Mouse (Mus musculus): ENCODE measurements around the gene Sat1.
"Not testable (repeated sequence)": the region's sequence is repeated elsewhere in the genome, so short reads cannot be mapped to it uniquely, and the experiment has no call there.

Sat1 gene

GRCm38 (mm10) chrX:155216271-155216670 is at the start of gene Sat1:
Gene Sat1, minus strand, starts transcription at chrX:155216449.
- DNase-seq, result peak; percentile 91

GRCm38 (mm10) chrX:155262915-155263252 is 46.6 kb upstream of the Sat1 start:
- no peak for DNase-seq

GRCm38 (mm10) chrX:155262235-155262914 is 46.1 kb upstream of the Sat1 start, which contains the start of gene Acot9:
Gene Acot9, plus strand, starts transcription at chrX:155262443.
- DNase-seq, result peak; percentile 93

- DNase-seq, result no peak
These were observed 40.6 kb upstream of the Sat1 start for GRCm38 (mm10) chrX:155256856-155257255.

- DNase-seq, result no peak
These were observed 2.0 kb upstream of the Sat1 start for GRCm38 (mm10) chrX:155218277-155218676.

GRCm38 (mm10) chrX:155215501-155216248 is 574 bp downstream of the Sat1 start:
- peak; percentile 31 for DNase-seq

- no peak for DNase-seq
These were observed 1.7 kb downstream of the Sat1 start for GRCm38 (mm10) chrX:155214291-155215136.

GRCm38 (mm10) chrX:155208671-155209070 is 7.6 kb downstream of the Sat1 start:
- no peak for DNase-seq

- DNase-seq, result not testable (repeated sequence)
These were observed 10.8 kb downstream of the Sat1 start for GRCm38 (mm10) chrX:155205436-155205835.

GRCm38 (mm10) chrX:155202406-155203305 is 13.6 kb downstream of the Sat1 start:
- no peak for DNase-seq

GRCm38 (mm10) chrX:155201799-155202198 is 14.4 kb downstream of the Sat1 start:
- no peak for DNase-seq

- DNase-seq, result no peak
These were observed 21.3 kb downstream of the Sat1 start for GRCm38 (mm10) chrX:155194979-155195378.

GRCm38 (mm10) chrX:155193732-155194443 is 22.4 kb downstream of the Sat1 start:
- DNase-seq, result no peak

GRCm38 (mm10) chrX:155191941-155192340 is 24.3 kb downstream of the Sat1 start:
- no peak for DNase-seq

- DNase-seq, result no peak
These were observed 38.6 kb downstream of the Sat1 start for GRCm38 (mm10) chrX:155177640-155178039.

- DNase-seq, result no peak
These were observed 39.0 kb downstream of the Sat1 start for GRCm38 (mm10) chrX:155177230-155177629.

GRCm38 (mm10) chrX:155175568-155175967 is 40.7 kb downstream of the Sat1 start:
- no peak for DNase-seq

GRCm38 (mm10) chrX:155172310-155172709 is 43.9 kb downstream of the Sat1 start:
- no peak for DNase-seq

- no peak for DNase-seq
These were observed 44.5 kb downstream of the Sat1 start for GRCm38 (mm10) chrX:155171754-155172153.

GRCm38 (mm10) chrX:155169886-155170285 is 46.4 kb downstream of the Sat1 start:
- DNase-seq, result no peak

- no peak for DNase-seq
These were observed 48.6 kb downstream of the Sat1 start for GRCm38 (mm10) chrX:155167667-155168066.

- no peak for DNase-seq
These were observed 49.9 kb downstream of the Sat1 start for GRCm38 (mm10) chrX:155166313-155166712.

All from thymus, postnatal 4 days (tissue).